Mouse (Mus musculus) CH12.LX (cell line): ENCODE measurements at regions not wholly inside any gene's neighbourhood (a gene's known extent, or its start where the extent isn't known, plus 50 kb on each side); places are given as distances from the start of the nearest gene placed in this dataset.

ENCODE experiments used
- DNase-seq: peaks from one replicate; pipeline ENCODE4 v3.0.0-alpha.2; 2013; ENCODE audit errors: extremely low read depth
- H3K27ac ChIP-seq: 2 replicates; pipeline ENCODE4 v1.5.1; 2012; ENCODE audit warnings: low read depth, mild to moderate bottlenecking, control low read depth, moderate library complexity; ENCODE audit not compliant: insufficient read depth
- H3K27me3 ChIP-seq: replicated peaks from 2 replicates; pipeline ENCODE3; 2012; ENCODE audit warnings: inconsistent platforms
- H3K36me3 ChIP-seq, 2 experiments: replicated peaks in 1 of 2; 2 replicates each; pipeline versions ENCODE3 to v1.6.1; 2012; ENCODE audit warnings: inconsistent platforms in 1 of 2, low read length in 1 of 2, mild to moderate bottlenecking in 1 of 2, mixed read lengths in 1 of 2, moderate library complexity in 1 of 2; ENCODE audit not compliant: control insufficient read depth in 1 of 2, insufficient read depth in 1 of 2
- H3K4me1 ChIP-seq, 2 experiments: 2 replicates each; pipeline ENCODE4 v1.6.1; 2012; ENCODE audit warnings: inconsistent platforms in 1 of 2, moderate library complexity in 1 of 2; ENCODE audit not compliant: insufficient read depth in 2 of 2, control insufficient read depth in 1 of 2
- H3K4me2 ChIP-seq: 2 replicates; pipeline ENCODE4 v1.6.1; 2012; ENCODE audit warnings: low read depth, mild to moderate bottlenecking, control low read depth; ENCODE audit not compliant: poor library complexity, insufficient read depth, severe bottlenecking
- H3K4me3 ChIP-seq, 3 experiments: fragments of 150-350 bp in 1 of 3; sonication (generic) in 1 of 3; replicated peaks in 1 of 3; 2 replicates each; pipeline versions ENCODE3 to v1.5.1; 2011 to 2012; ENCODE audit warnings: low read depth in 2 of 3, low read length in 2 of 3, mild to moderate bottlenecking in 2 of 3, moderate library complexity in 2 of 3, control low read depth in 1 of 3, improper control_type of control experiment in 1 of 3, inconsistent platforms in 1 of 3, mixed read lengths in 1 of 3; ENCODE audit not compliant: poor library complexity in 1 of 3
- H3K79me2 ChIP-seq: replicated peaks from 2 replicates; pipeline ENCODE4 v1.6.1; 2012; ENCODE audit warnings: mild to moderate bottlenecking, moderate library complexity; ENCODE audit not compliant: control insufficient read depth, poor library complexity, insufficient read depth, severe bottlenecking; ENCODE audit errors: extremely low read depth
- H3K9ac ChIP-seq: 2 replicates; pipeline ENCODE4 v1.6.1; 2012; ENCODE audit warnings: low read depth, mild to moderate bottlenecking, control low read depth, moderate library complexity; ENCODE audit not compliant: insufficient read depth
- H3K9me3 ChIP-seq: replicated peaks from 2 replicates; pipeline ENCODE3; 2012; ENCODE audit warnings: low read length, inconsistent platforms, mixed read lengths
- BHLHE40 ChIP-seq: IDR thresholded peaks from 2 replicates; pipeline ENCODE4 v1.6.1; 2011; ENCODE audit warnings: mild to moderate bottlenecking, low read depth, low read length, improper control_type of control experiment
- CHD1 ChIP-seq: IDR thresholded peaks from 2 replicates; pipeline ENCODE4 v1.6.1; 2012; ENCODE audit warnings: low read depth, low read length, improper control_type of control experiment, inconsistent platforms
- CHD2 ChIP-seq: IDR thresholded peaks from 2 replicates; pipeline ENCODE4 v1.6.1; 2011; ENCODE audit warnings: low read length, improper control_type of control experiment
- CTCF ChIP-seq, 2 experiments: IDR thresholded peaks in 1 of 2; conservative IDR thresholded peaks in 1 of 2; 2 replicates each; pipeline ENCODE4 v1.5.1; 2011 to 2012; ENCODE audit warnings: low read depth in 2 of 2, low read length in 2 of 2, improper control_type of control experiment in 1 of 2, inconsistent platforms in 1 of 2, mild to moderate bottlenecking in 1 of 2, moderate library complexity in 1 of 2
- E2F4 ChIP-seq: IDR thresholded peaks from 2 replicates; pipeline ENCODE4 v1.6.1; 2011; ENCODE audit warnings: low read depth, low read length, improper control_type of control experiment; ENCODE audit not compliant: insufficient replicate concordance
- ELF1 ChIP-seq: IDR thresholded peaks from 2 replicates; pipeline ENCODE4 v1.6.1; 2014; ENCODE audit warnings: low read depth, mild to moderate bottlenecking, inconsistent platforms, low read length, improper control_type of control experiment
- EP300 ChIP-seq: IDR thresholded peaks from 2 replicates; pipeline ENCODE4 v1.6.1; 2011; ENCODE audit warnings: low read length, improper control_type of control experiment
- ETS1 ChIP-seq: conservative IDR thresholded peaks from 2 replicates; pipeline ENCODE4 v1.6.1; 2012; ENCODE audit warnings: low read depth, mild to moderate bottlenecking, inconsistent platforms, low read length, improper control_type of control experiment, moderate library complexity
- HCFC1 ChIP-seq: IDR thresholded peaks from 2 replicates; pipeline ENCODE4 v1.6.1; 2012; ENCODE audit warnings: low read depth, mild to moderate bottlenecking, inconsistent platforms, low read length, improper control_type of control experiment
- IRF4 ChIP-seq: IDR thresholded peaks from 2 replicates; pipeline ENCODE4 v1.6.1; 2014; ENCODE audit warnings: low read depth, mild to moderate bottlenecking, inconsistent platforms, low read length, improper control_type of control experiment
- JUN ChIP-seq: IDR thresholded peaks from 2 replicates; pipeline ENCODE4 v1.6.1; 2011; ENCODE audit warnings: low read depth, mild to moderate bottlenecking, low read length, improper control_type of control experiment, moderate library complexity; ENCODE audit not compliant: insufficient read depth
- JUND ChIP-seq: conservative IDR thresholded peaks from 2 replicates; pipeline ENCODE4 v1.6.1; 2011; ENCODE audit warnings: low read depth, low read length, improper control_type of control experiment
- KAT2A ChIP-seq: IDR thresholded peaks from 2 replicates; pipeline ENCODE4 v1.6.1; 2012; ENCODE audit warnings: low read length, improper control_type of control experiment, inconsistent platforms; ENCODE audit not compliant: insufficient replicate concordance
- MAFK ChIP-seq: IDR thresholded peaks from 2 replicates; pipeline ENCODE4 v1.6.1; 2011; ENCODE audit warnings: low read length, improper control_type of control experiment; ENCODE audit not compliant: insufficient replicate concordance
- MAX ChIP-seq: IDR thresholded peaks from 2 replicates; pipeline ENCODE4 v1.6.1; 2011; ENCODE audit warnings: low read length, improper control_type of control experiment
- MAZ ChIP-seq: IDR thresholded peaks from 2 replicates; pipeline ENCODE4 v1.6.1; 2012; ENCODE audit warnings: low read depth, mild to moderate bottlenecking, inconsistent platforms, low read length, improper control_type of control experiment, moderate library complexity
- MEF2A ChIP-seq: IDR thresholded peaks from 2 replicates; pipeline ENCODE4 v1.6.1; 2014; ENCODE audit warnings: low read depth, mild to moderate bottlenecking, inconsistent platforms, low read length, improper control_type of control experiment, borderline replicate concordance
- MYC ChIP-seq: IDR thresholded peaks from 2 replicates; pipeline ENCODE4 v1.6.1; 2011; ENCODE audit warnings: low read depth, mild to moderate bottlenecking, improper control_type of control experiment, low read length
- NELFE ChIP-seq: IDR thresholded peaks from 2 replicates; pipeline ENCODE4 v1.6.1; 2011; ENCODE audit warnings: low read depth, low read length, improper control_type of control experiment
- POLR2AphosphoS2 ChIP-seq: IDR thresholded peaks from 2 replicates; pipeline ENCODE4 v1.6.1; 2011; ENCODE audit warnings: low read depth, low read length, improper control_type of control experiment
- RAD21 ChIP-seq: IDR thresholded peaks from 2 replicates; pipeline ENCODE4 v1.6.1; 2011; ENCODE audit warnings: low read depth, mild to moderate bottlenecking, low read length, improper control_type of control experiment, moderate library complexity
- RCOR1 ChIP-seq: conservative IDR thresholded peaks from 2 replicates; pipeline ENCODE4 v1.6.1; 2012; ENCODE audit warnings: low read depth, mild to moderate bottlenecking, inconsistent platforms, low read length, improper control_type of control experiment
- SIN3A ChIP-seq: IDR thresholded peaks from 2 replicates; pipeline ENCODE4 v1.6.1; 2012; ENCODE audit warnings: low read length, improper control_type of control experiment, inconsistent platforms
- SMC3 ChIP-seq: IDR thresholded peaks from 2 replicates; pipeline ENCODE4 v1.6.1; 2011; ENCODE audit warnings: low read depth, low read length, improper control_type of control experiment
- TBP ChIP-seq: conservative IDR thresholded peaks from 2 replicates; pipeline ENCODE4 v1.6.1; 2011; ENCODE audit warnings: low read depth, low read length, improper control_type of control experiment
- UBTF ChIP-seq: IDR thresholded peaks from 2 replicates; pipeline ENCODE4 v1.6.1; 2012; ENCODE audit warnings: low read depth, mild to moderate bottlenecking, inconsistent platforms, low read length, improper control_type of control experiment, moderate library complexity
- USF1 ChIP-seq: IDR thresholded peaks from 2 replicates; pipeline ENCODE4 v1.6.1; 2014; ENCODE audit warnings: low read depth, mild to moderate bottlenecking, inconsistent platforms, low read length, improper control_type of control experiment
- ZC3H11A ChIP-seq: IDR thresholded peaks from 2 replicates; pipeline ENCODE4 v1.6.1; 2012; ENCODE audit warnings: low read depth, mild to moderate bottlenecking, inconsistent platforms, low read length, improper control_type of control experiment
- ZKSCAN1 ChIP-seq: IDR thresholded peaks from 2 replicates; pipeline ENCODE4 v1.6.1; 2012; ENCODE audit warnings: low read depth, inconsistent platforms, low read length, improper control_type of control experiment, borderline replicate concordance
- ZMIZ1 ChIP-seq: IDR thresholded peaks from 2 replicates; pipeline ENCODE4 v1.6.1; 2012; ENCODE audit warnings: low read depth, mild to moderate bottlenecking, inconsistent platforms, low read length, improper control_type of control experiment
- ZNF384 ChIP-seq: IDR thresholded peaks from 2 replicates; pipeline ENCODE4 v1.6.1; 2012; ENCODE audit warnings: low read depth, low read length, improper control_type of control experiment, inconsistent platforms
- dilution Hi-C: fragments of 300-500 bp; cut with MboI; formaldehyde crosslinking; loops from 2 replicates; pipeline ENCODE4 v1.14.3; 2020; ENCODE audit warnings: low sequenced_read_pairs; ENCODE audit not compliant: extremely low pct_unique_long_range_greater_than_20kb, extremely low pct_ligation_motif_present
- in situ Hi-C: fragments of 300-500 bp; cut with MboI; formaldehyde crosslinking; loops from 3 replicates; pipeline ENCODE4 v1.14.3; 2019; ENCODE audit warnings: low sequenced_read_pairs, low pct_ligation_motif_present, low pct_unique_long_range_greater_than_20kb, mixed read lengths

DNA sequence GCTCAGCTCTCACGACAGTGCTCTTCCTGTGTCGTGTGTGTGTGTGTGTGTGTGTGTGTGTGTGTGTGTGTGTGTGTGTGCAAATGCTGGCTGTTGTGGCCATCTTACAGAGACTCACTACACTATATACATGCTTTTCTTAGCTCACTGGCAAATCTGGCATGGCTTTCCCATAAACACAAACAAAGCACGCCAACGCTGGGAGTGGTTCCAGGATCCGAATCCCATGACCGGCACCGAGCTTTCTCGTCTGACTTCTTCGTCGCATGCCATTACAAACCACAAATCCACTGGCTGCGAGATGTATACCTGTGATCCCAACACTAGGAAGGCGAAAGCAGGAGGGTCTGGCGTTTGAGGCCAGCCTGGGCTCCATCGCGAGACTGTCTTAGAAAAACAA lies 74.1 kb downstream of the Fam43a start:
- H3K4me1 ChIP-seq, result peaks cover 31 to 48% of the 10 kb centered on the region in 2 experiments
- H3K27ac ChIP-seq, result no peak overlapping the region
- H3K9ac ChIP-seq, result no peak overlapping the region
- DNase-seq, result no peak
- no peaks in the 10 kb centered on the region for H3K36me3 ChIP-seq
- H3K4me3 ChIP-seq, result no peak overlapping the region
- no peak overlapping the region for H3K4me2 ChIP-seq
- dilution Hi-C loops (no loop called here), in situ Hi-C loops (loop anchor here (10.0 kb wide), 2 partner anchors 69 to 391 kb away; no protein-coding TSS in a partner anchor)
- no peaks in the 10 kb centered on the region for H3K9me3 ChIP-seq
- TF ChIP-seq E2F4 (no peak), UBTF (no peak), ZC3H11A (no peak), TBP (no peak), ZNF384 (no peak), MYC (no peak)
- TF ChIP-seq, all 38 proteins: peak for 0
- Histone ChIP-seq H3K79me2 (no peaks in the 10 kb centered on the region), H3K27me3 (no peaks in the 10 kb centered on the region)

DNA sequence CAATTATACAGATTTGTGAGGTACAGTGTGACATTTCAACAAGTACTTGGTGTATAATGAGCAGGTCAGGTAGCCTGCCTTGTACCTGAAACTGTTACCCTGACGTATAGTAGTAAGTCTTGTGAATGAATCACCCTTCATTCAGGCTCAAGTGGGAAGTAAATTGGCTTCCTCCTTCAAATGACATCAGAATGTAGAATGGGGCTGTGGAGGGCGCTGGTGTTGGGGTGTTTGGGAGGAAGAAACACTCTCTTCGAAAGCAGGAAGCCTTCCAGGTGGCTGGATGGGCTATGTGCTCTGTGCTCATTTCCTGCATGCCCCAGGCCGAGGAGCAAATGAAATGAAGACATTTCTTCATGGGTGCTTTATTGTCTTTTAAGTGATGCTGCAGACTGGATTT lies 76.3 kb downstream of the Fam43a start:
- H3K27ac ChIP-seq, result no peak overlapping the region
- dilution Hi-C loops, result no loop called here
- H3K27me3 ChIP-seq, result no peaks in the 10 kb centered on the region
- H3K9ac ChIP-seq, result 0 out of 2 replicates have a peak overlapping the region, but pooled peaks have one; percentile 67
- peaks cover 36 to 59% of the 10 kb centered on the region in 2 experiments for H3K4me1 ChIP-seq
- H3K79me2 ChIP-seq, result no peaks in the 10 kb centered on the region
- H3K36me3 ChIP-seq, result no peaks in the 10 kb centered on the region
- peaks cover 9% of the 10 kb centered on the region for H3K9me3 ChIP-seq
- H3K4me2 ChIP-seq, result no peak overlapping the region
- no peak overlapping the region for H3K4me3 ChIP-seq
- TF ChIP-seq CTCF (conservative IDR thresholded peaks at IDR 0.05 in 1 of 2, IDR thresholded peaks at IDR 0.05 in 1 of 2; ENCODE audit: low read depth in 2 of 2, low read length in 2 of 2) (peak in 1 of 2 experiments; percentile 51; a peak in 2 of 4 replicates), MAFK (no peak), MYC (peak; percentile 60; the same call in 1 of the 2 replicates), ZKSCAN1 (no peak), RCOR1 (0 out of 2 replicates have a peak, but pooled peaks have one; percentile 63), SMC3 (peak; percentile 44), NELFE (peak; percentile 42; the same call in 1 of the 2 replicates), TBP (0 out of 2 replicates have a peak, but pooled peaks have one; percentile 13), CHD2 (peak; percentile 39; the same call in 1 of the 2 replicates), BHLHE40 (peak; percentile 53; the same call in 1 of the 2 replicates), MAX (peak; percentile 77; the same call in 1 of the 2 replicates), USF1 (no peak), ELF1 (peak; percentile 74), CHD1 (0 out of 2 replicates have a peak, but pooled peaks have one; percentile 72), ZMIZ1 (no peak), MEF2A (peak; percentile 63), JUN (peak; percentile 31; the same call in 1 of the 2 replicates), RAD21 (peak; percentile 50), ETS1 (peak; percentile 64), SIN3A (peak; percentile 53; the same call in 1 of the 2 replicates), MAZ (peak; percentile 52; the same call in 1 of the 2 replicates), EP300 (0 out of 2 replicates have a peak, but pooled peaks have one; percentile 37), E2F4 (no peak), IRF4 (peak; percentile 58), HCFC1 (no peak), KAT2A (no peak), POLR2AphosphoS2 (no peak), JUND (0 out of 2 replicates have a peak, but pooled peaks have one; percentile 6)
- in situ Hi-C loops, result loop anchor here (10.0 kb wide), 2 partner anchors 71 to 389 kb away; no protein-coding TSS in a partner anchor
- DNase-seq, result peak; percentile 80
